Mouse (Mus musculus): ENCODE results near the gene 2900026A02Rik. TPM values are rescaled to one million over a fixed set of nuclear protein-coding genes. Genes with fewer than 3 reads are reported as not detected.

The 2900026A02Rik gene
- polyA plus RNA-seq, 1 experiment from 2014 or later: 6.9 TPM

- H3K9ac ChIP-seq (ENCODE audit: low read length): no peak overlapping the region
- WGBS: 71% methylated on average over 5 of the region's 5 CpGs
Measured at GRCm38 (mm10) chr5:113154441-113154840, 66.6 kb downstream of the 2900026A02Rik start.

GRCm38 (mm10) chr5:113153508-113153830 lies 67.6 kb downstream of the 2900026A02Rik start:
- Histone ChIP-seq H3K4me3 (ENCODE audit: low read depth, low read length) (no peak overlapping the region), H3K27ac (ENCODE audit: low read depth) (peak overlapping the region; percentile 57; the same call in 1 of the 2 replicates), H3K27me3 (replicated peaks; ENCODE audit: control insufficient read depth, insufficient read depth, low read length) (no peaks in the 10 kb centered on the region), H3K9me3 (ENCODE audit: control insufficient read depth, low read length) (no peaks in the 10 kb centered on the region), H3K36me3 (ENCODE audit: control insufficient read depth, insufficient read depth, low read length) (no peaks in the 10 kb centered on the region), H3K4me2 (ENCODE audit: low read length) (no peak overlapping the region), H3K4me1 (replicated peaks; ENCODE audit: control insufficient read depth, insufficient read depth, low read length) (peaks cover 32% of the 10 kb centered on the region), H3K9ac (ENCODE audit: low read length) (no peak overlapping the region)
- no peak for ATAC-seq (replicated peaks; ENCODE audit: low FRiP score, low TSS enrichment, low read depth)
- no peak for DNase-seq (ENCODE audit: low spot score)
- 79% methylated on average over 5 of the region's 5 CpGs for WGBS

More at GRCm38 (mm10) chr5:113154441-113154840, 66.6 kb downstream of the 2900026A02Rik start:
- H3K9me3 ChIP-seq (ENCODE audit: control insufficient read depth, low read length): no peaks in the 10 kb centered on the region
- no peak overlapping the region for H3K4me3 ChIP-seq (ENCODE audit: low read depth, low read length)
- H3K36me3 ChIP-seq (ENCODE audit: control insufficient read depth, insufficient read depth, low read length): no peaks in the 10 kb centered on the region
- no peak for DNase-seq (ENCODE audit: low spot score)
- H3K4me2 ChIP-seq (ENCODE audit: low read length): no peak overlapping the region
- H3K4me1 ChIP-seq (replicated peaks; ENCODE audit: control insufficient read depth, insufficient read depth, low read length): peaks cover 40% of the 10 kb centered on the region
- H3K27ac ChIP-seq (ENCODE audit: low read depth): no peak overlapping the region
- no peak for ATAC-seq (replicated peaks; ENCODE audit: low FRiP score, low TSS enrichment, low read depth)
- no peaks in the 10 kb centered on the region for H3K27me3 ChIP-seq (replicated peaks; ENCODE audit: control insufficient read depth, insufficient read depth, low read length)

GRCm38 (mm10) chr5:113152663-113153507 lies 68.2 kb downstream of the 2900026A02Rik start:
- Histone ChIP-seq H3K4me2 (ENCODE audit: low read length) (no peak overlapping the region), H3K9me3 (ENCODE audit: control insufficient read depth, low read length) (no peaks in the 10 kb centered on the region), H3K27ac (ENCODE audit: low read depth) (peak overlapping the region; percentile 57), H3K4me1 (replicated peaks; ENCODE audit: control insufficient read depth, insufficient read depth, low read length) (peaks cover 26% of the 10 kb centered on the region), H3K36me3 (ENCODE audit: control insufficient read depth, insufficient read depth, low read length) (no peaks in the 10 kb centered on the region), H3K27me3 (replicated peaks; ENCODE audit: control insufficient read depth, insufficient read depth, low read length) (no peaks in the 10 kb centered on the region), H3K9ac (ENCODE audit: low read length) (no peak overlapping the region), H3K4me3 (ENCODE audit: low read depth, low read length) (no peak overlapping the region)
- DNase-seq (ENCODE audit: low spot score) (peak; percentile 64), ATAC-seq (replicated peaks; ENCODE audit: low FRiP score, low TSS enrichment, low read depth) (no peak)
- 55% methylated on average over 22 of the region's 22 CpGs for WGBS

GRCm38 (mm10) chr5:113151554-113152103 lies 69.4 kb downstream of the 2900026A02Rik start:
- ATAC-seq (replicated peaks; ENCODE audit: low FRiP score, low TSS enrichment, low read depth) (no peak), DNase-seq (ENCODE audit: low spot score) (peak; percentile 60)
- 59% methylated on average over 11 of the region's 11 CpGs for WGBS
- Histone ChIP-seq H3K36me3 (ENCODE audit: control insufficient read depth, insufficient read depth, low read length) (no peaks in the 10 kb centered on the region), H3K4me2 (ENCODE audit: low read length) (no peak overlapping the region), H3K9me3 (ENCODE audit: control insufficient read depth, low read length) (no peaks in the 10 kb centered on the region), H3K27me3 (replicated peaks; ENCODE audit: control insufficient read depth, insufficient read depth, low read length) (no peaks in the 10 kb centered on the region), H3K4me1 (replicated peaks; ENCODE audit: control insufficient read depth, insufficient read depth, low read length) (peaks cover 20% of the 10 kb centered on the region), H3K27ac (ENCODE audit: low read depth) (peak overlapping the region; percentile 57), H3K4me3 (ENCODE audit: low read depth, low read length) (no peak overlapping the region), H3K9ac (ENCODE audit: low read length) (no peak overlapping the region)

- no peak for ATAC-seq (replicated peaks; ENCODE audit: low FRiP score, low TSS enrichment, low read depth)
- Histone ChIP-seq H3K27me3 (replicated peaks; ENCODE audit: control insufficient read depth, insufficient read depth, low read length) (no peaks in the 10 kb centered on the region), H3K36me3 (ENCODE audit: control insufficient read depth, insufficient read depth, low read length) (no peaks in the 10 kb centered on the region), H3K4me3 (ENCODE audit: low read depth, low read length) (no peak overlapping the region), H3K27ac (ENCODE audit: low read depth) (peak overlapping the region; percentile 57), H3K9ac (ENCODE audit: low read length) (no peak overlapping the region), H3K9me3 (ENCODE audit: control insufficient read depth, low read length) (no peaks in the 10 kb centered on the region), H3K4me1 (replicated peaks; ENCODE audit: control insufficient read depth, insufficient read depth, low read length) (peaks cover 20% of the 10 kb centered on the region), H3K4me2 (ENCODE audit: low read length) (no peak overlapping the region)
- DNase-seq (ENCODE audit: low spot score): no peak
- WGBS: 62% methylated on average over 9 of the region's 9 CpGs
Measured at GRCm38 (mm10) chr5:113150871-113151553, 70.0 kb downstream of the 2900026A02Rik start.

GRCm38 (mm10) chr5:113149052-113149451 lies 72.0 kb downstream of the 2900026A02Rik start:
- 85% methylated on average over 7 of the region's 7 CpGs for WGBS
- Histone ChIP-seq H3K4me3 (ENCODE audit: low read depth, low read length) (no peak overlapping the region), H3K27ac (ENCODE audit: low read depth) (no peak overlapping the region), H3K9ac (ENCODE audit: low read length) (no peak overlapping the region), H3K27me3 (replicated peaks; ENCODE audit: control insufficient read depth, insufficient read depth, low read length) (no peaks in the 10 kb centered on the region), H3K4me1 (replicated peaks; ENCODE audit: control insufficient read depth, insufficient read depth, low read length) (peaks cover 23% of the 10 kb centered on the region), H3K9me3 (ENCODE audit: control insufficient read depth, low read length) (no peaks in the 10 kb centered on the region), H3K36me3 (ENCODE audit: control insufficient read depth, insufficient read depth, low read length) (no peaks in the 10 kb centered on the region), H3K4me2 (ENCODE audit: low read length) (no peak overlapping the region)
- ATAC-seq (replicated peaks; ENCODE audit: low FRiP score, low TSS enrichment, low read depth) (no peak), DNase-seq (ENCODE audit: low spot score) (no peak)

GRCm38 (mm10) chr5:113147994-113148471 lies 73.0 kb downstream of the 2900026A02Rik start:
- Histone ChIP-seq H3K9me3 (ENCODE audit: control insufficient read depth, low read length) (no peaks in the 10 kb centered on the region), H3K27ac (ENCODE audit: low read depth) (no peak overlapping the region), H3K4me2 (ENCODE audit: low read length) (no peak overlapping the region), H3K9ac (ENCODE audit: low read length) (no peak overlapping the region), H3K4me1 (replicated peaks; ENCODE audit: control insufficient read depth, insufficient read depth, low read length) (peaks cover 18% of the 10 kb centered on the region), H3K4me3 (ENCODE audit: low read depth, low read length) (no peak overlapping the region), H3K27me3 (replicated peaks; ENCODE audit: control insufficient read depth, insufficient read depth, low read length) (no peaks in the 10 kb centered on the region), H3K36me3 (ENCODE audit: control insufficient read depth, insufficient read depth, low read length) (no peaks in the 10 kb centered on the region)
- 76% methylated on average over 13 of the region's 13 CpGs for WGBS
- no peak for ATAC-seq (replicated peaks; ENCODE audit: low FRiP score, low TSS enrichment, low read depth)
- no peak for DNase-seq (ENCODE audit: low spot score)

GRCm38 (mm10) chr5:113146656-113147055 lies 74.4 kb downstream of the 2900026A02Rik start:
- Histone ChIP-seq H3K9me3 (ENCODE audit: control insufficient read depth, low read length) (no peaks in the 10 kb centered on the region), H3K9ac (ENCODE audit: low read length) (no peak overlapping the region), H3K4me2 (ENCODE audit: low read length) (no peak overlapping the region), H3K4me3 (ENCODE audit: low read depth, low read length) (no peak overlapping the region), H3K27me3 (replicated peaks; ENCODE audit: control insufficient read depth, insufficient read depth, low read length) (no peaks in the 10 kb centered on the region), H3K4me1 (replicated peaks; ENCODE audit: control insufficient read depth, insufficient read depth, low read length) (peaks cover 14% of the 10 kb centered on the region), H3K27ac (ENCODE audit: low read depth) (no peak overlapping the region), H3K36me3 (ENCODE audit: control insufficient read depth, insufficient read depth, low read length) (no peaks in the 10 kb centered on the region)
- 50% methylated on average over 2 of the region's 2 CpGs for WGBS
- DNase-seq (ENCODE audit: low spot score) (no peak), ATAC-seq (replicated peaks; ENCODE audit: low FRiP score, low TSS enrichment, low read depth) (no peak)

Measured in intestine, embryonic 14.5 days (tissue).